Mouse (Mus musculus) C2C12 (cell line): ENCODE results near the gene Agr2.

ENCODE experiments used
- CTCF ChIP-seq: IDR thresholded peaks from one replicate; pipeline ENCODE4 v1.5.1; 2011; ENCODE audit not compliant: control insufficient read depth, insufficient read depth, insufficient read length
- FOSL1 ChIP-seq: IDR thresholded peaks from one replicate; pipeline ENCODE4 v1.8.0; 2011; ENCODE audit warnings: mild to moderate bottlenecking, low read length; ENCODE audit not compliant: poor library complexity, insufficient read depth, severe bottlenecking
- MYOD1 ChIP-seq: IDR thresholded peaks from one replicate; pipeline ENCODE4 v1.6.1; 2011; ENCODE audit warnings: low read depth; ENCODE audit not compliant: control insufficient read depth, insufficient read length
- USF1 ChIP-seq: IDR thresholded peaks from one replicate; pipeline ENCODE4 v1.6.1; 2011; ENCODE audit warnings: low read depth, mild to moderate bottlenecking, control low read depth, moderate library complexity

- TF ChIP-seq CTCF, result no peak
- no peak for TF ChIP-seq MYOD1
- TF ChIP-seq USF1, result no peak
- no peak for TF ChIP-seq FOSL1
Measured at GRCm38 (mm10) chr12:36050276-36050675, 57.6 kb downstream of the Agr2 start.
